7 mouse cellular contexts compared by ENCODE assay signal in the genomic region with DNA sequence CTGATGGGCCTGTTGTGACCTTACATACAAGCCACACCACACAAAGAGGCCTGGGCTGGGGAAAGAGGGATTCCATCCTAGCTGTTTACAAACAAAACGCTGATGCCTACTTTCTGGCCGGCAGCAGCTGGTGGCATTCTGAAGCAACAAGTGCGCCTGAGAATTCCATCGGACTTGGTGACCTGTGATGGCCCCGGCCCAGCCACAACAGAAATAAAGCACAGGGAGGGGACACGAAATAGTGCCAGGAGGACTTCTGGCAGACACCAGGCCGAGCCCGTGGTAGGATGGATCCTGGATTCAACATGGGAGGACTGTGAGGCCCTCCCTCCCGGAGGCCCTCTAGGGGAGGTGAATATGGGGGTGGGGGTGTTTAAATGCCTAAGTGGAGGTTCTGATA. TPM values are rescaled to one million over a fixed set of nuclear protein-coding genes. Genes with fewer than 3 reads are reported as not detected.
DNase-seq lines count a peak whose midpoint lies in the region; ATAC-seq lines count a peak whose summit lies in the region.

No protein-coding gene starts in this region.

- no peak for ATAC-seq in embryonic facial prominence, embryonic 15.5 days (ENCODE audit: insufficient number of reproducible peaks, low FRiP score, low TSS enrichment, low read depth)
- no peak for ATAC-seq in intestine, embryonic 16.5 days
- ATAC-seq in midbrain, embryonic 13.5 days, result no peak
- ATAC-seq in monocyte, adult 5-6 weeks (replicated peaks; ENCODE audit: insufficient number of reproducible peaks, low FRiP score, low TSS enrichment, poor library complexity, severe bottlenecking), result no peak

- H3K27me3 ChIP-seq in embryonic facial prominence, embryonic 15.5 days, result no peaks in the 10 kb centered on the region
- no peaks in the 10 kb centered on the region for H3K27me3 ChIP-seq in intestine, embryonic 16.5 days (replicated peaks; ENCODE audit: control insufficient read depth, insufficient read depth, low read length)
- no peaks in the 10 kb centered on the region for H3K27me3 ChIP-seq in midbrain, embryonic 13.5 days

- H3K9ac ChIP-seq in embryonic facial prominence, embryonic 15.5 days, result peak overlapping the region; percentile 45; the same call in 1 of the 2 replicates
- peak overlapping the region; percentile 56 for H3K9ac ChIP-seq in intestine, embryonic 16.5 days (ENCODE audit: low read depth, low read length)
- H3K9ac ChIP-seq in midbrain, embryonic 13.5 days (replicated peaks), result peak overlapping the region; percentile 54

- intact Hi-C loops in gastrocnemius, postnatal 14 days (cut with DNase I; ENCODE audit: low total_unique reads), result no loop called here

- peak overlapping the region; percentile 80 for H3K4me2 ChIP-seq in embryonic facial prominence, embryonic 15.5 days (replicated peaks)
- H3K4me2 ChIP-seq in intestine, embryonic 16.5 days (ENCODE audit: low read depth, low read length), result peak overlapping the region; percentile 85
- peak overlapping the region; percentile 73 for H3K4me2 ChIP-seq in midbrain, embryonic 13.5 days (replicated peaks)

- H3K4me3 ChIP-seq in embryonic facial prominence, embryonic 15.5 days (replicated peaks), result peak overlapping the region; percentile 86
- H3K4me3 ChIP-seq in intestine, embryonic 16.5 days (ENCODE audit: low read length), result peak overlapping the region; percentile 79
- H3K4me3 ChIP-seq in midbrain, embryonic 13.5 days (replicated peaks), result peak overlapping the region; percentile 60; the same call in 1 of the 2 replicates

- no peaks in the 10 kb centered on the region for H3K9me3 ChIP-seq in embryonic facial prominence, embryonic 15.5 days (replicated peaks)
- no peaks in the 10 kb centered on the region for H3K9me3 ChIP-seq in intestine, embryonic 16.5 days (ENCODE audit: control insufficient read depth, low read length)
- no peaks in the 10 kb centered on the region for H3K9me3 ChIP-seq in midbrain, embryonic 13.5 days

- no peaks in the 10 kb centered on the region for H3K36me3 ChIP-seq in embryonic facial prominence, embryonic 15.5 days
- no peaks in the 10 kb centered on the region for H3K36me3 ChIP-seq in intestine, embryonic 16.5 days (ENCODE audit: control insufficient read depth, insufficient read depth, low read length)
- H3K36me3 ChIP-seq in midbrain, embryonic 13.5 days, result no peaks in the 10 kb centered on the region

- peak; percentile 54 for DNase-seq in gastrocnemius, postnatal 14 days
- no peak for DNase-seq in yolk sac, embryonic 10.5 days (ENCODE audit: low spot score)
- no peak for DNase-seq in left cerebral cortex, adult 18-20 months (ENCODE audit: low spot score in 2 of 2)

- peaks cover 37% of the 10 kb centered on the region for H3K4me1 ChIP-seq in embryonic facial prominence, embryonic 15.5 days
- H3K4me1 ChIP-seq in intestine, embryonic 16.5 days (ENCODE audit: control insufficient read depth, insufficient read depth, low read length), result peaks cover 15% of the 10 kb centered on the region
- H3K4me1 ChIP-seq in midbrain, embryonic 13.5 days (replicated peaks), result peaks cover 40% of the 10 kb centered on the region

- peak overlapping the region; percentile 52 for H3K27ac ChIP-seq in embryonic facial prominence, embryonic 15.5 days (replicated peaks)
- 0 out of 2 replicates have a peak overlapping the region, but pooled peaks have one; percentile 5 for H3K27ac ChIP-seq in intestine, embryonic 16.5 days (ENCODE audit: low read length)
- H3K27ac ChIP-seq in midbrain, embryonic 13.5 days, result no peak overlapping the region

- 26% methylated on average over 9 of the region's 9 CpGs for WGBS in embryonic facial prominence, embryonic 15.5 days
- WGBS in intestine, embryonic 16.5 days, result 29% methylated on average over 9 of the region's 9 CpGs
- WGBS in midbrain, embryonic 13.5 days, result 53% methylated on average over 9 of the region's 9 CpGs

RNA-seq across cellular contexts. Expression of a gene that starts 2.4 kb away (rescaled TPM):
- 23.2 and 25.1 TPM in 2 replicates for polyA plus RNA-seq in embryonic facial prominence, embryonic 15.5 days (2015; fragmentation: Nextera tagmentation; extraction: Ambion mirVana)
- total RNA-seq in gastrocnemius, postnatal 14 days (2021), result 10 to 100 TPM; 61.8 to 96.0 TPM
- polyA plus RNA-seq in intestine, embryonic 16.5 days (2015; fragmentation: Nextera tagmentation; extraction: Ambion mirVana), result 8.6 and 8.8 TPM in 2 replicates
- 9.1 and 10.3 TPM in 2 replicates for polyA plus RNA-seq in midbrain, embryonic 13.5 days (2015; fragmentation: Nextera tagmentation; extraction: Ambion mirVana)
- total RNA-seq in left cerebral cortex, adult 18-20 months (2021), result 10 to 100 TPM; 85.1 to 93.3 TPM
- 1.4 to 3.0 TPM in 2 of 3 replicates, not detected in the other for total RNA-seq in monocyte, adult 5-6 weeks (2017)

RNA-seq across cellular contexts. Expression of a gene that starts 11.7 kb away (rescaled TPM):
- polyA plus RNA-seq in embryonic facial prominence, embryonic 15.5 days (2015; fragmentation: Nextera tagmentation; extraction: Ambion mirVana), result 566 and 571 TPM in 2 replicates
- total RNA-seq in gastrocnemius, postnatal 14 days (2021), result 100 to 1,000 TPM; 138 to 152 TPM
- 635 and 649 TPM in 2 replicates for polyA plus RNA-seq in intestine, embryonic 16.5 days (2015; fragmentation: Nextera tagmentation; extraction: Ambion mirVana)
- 345 and 368 TPM in 2 replicates for polyA plus RNA-seq in midbrain, embryonic 13.5 days (2015; fragmentation: Nextera tagmentation; extraction: Ambion mirVana)
- total RNA-seq in left cerebral cortex, adult 18-20 months (2021), result 100 to 1,000 TPM; 103 to 122 TPM
- 574 to 1,047 TPM (median 1,041 TPM) in 3 replicates for total RNA-seq in monocyte, adult 5-6 weeks (2017)

RNA-seq across cellular contexts. Expression of a gene that starts 23.9 kb away (rescaled TPM):
- polyA plus RNA-seq in embryonic facial prominence, embryonic 15.5 days (2015; fragmentation: Nextera tagmentation; extraction: Ambion mirVana), result 14.9 and 17.7 TPM in 2 replicates
- 1 to 10 TPM; 3.5 to 4.1 TPM for total RNA-seq in gastrocnemius, postnatal 14 days (2021)
- 12.5 and 14.5 TPM in 2 replicates for polyA plus RNA-seq in intestine, embryonic 16.5 days (2015; fragmentation: Nextera tagmentation; extraction: Ambion mirVana)
- polyA plus RNA-seq in midbrain, embryonic 13.5 days (2015; fragmentation: Nextera tagmentation; extraction: Ambion mirVana), result 28.0 and 28.2 TPM in 2 replicates
- 10 to 100 TPM; 22.6 to 25.9 TPM for total RNA-seq in left cerebral cortex, adult 18-20 months (2021)
- 23.3 to 32.0 TPM (median 28.7 TPM) in 3 replicates for total RNA-seq in monocyte, adult 5-6 weeks (2017)

RNA-seq across cellular contexts. Expression of a gene that starts 45.9 kb away (rescaled TPM):
- polyA plus RNA-seq in embryonic facial prominence, embryonic 15.5 days (2015; fragmentation: Nextera tagmentation; extraction: Ambion mirVana), result 26.3 and 26.5 TPM in 2 replicates
- 10 to 100 TPM; 27.3 to 28.4 TPM for total RNA-seq in gastrocnemius, postnatal 14 days (2021)
- 20.1 and 20.9 TPM in 2 replicates for polyA plus RNA-seq in intestine, embryonic 16.5 days (2015; fragmentation: Nextera tagmentation; extraction: Ambion mirVana)
- polyA plus RNA-seq in midbrain, embryonic 13.5 days (2015; fragmentation: Nextera tagmentation; extraction: Ambion mirVana), result 26.1 and 26.3 TPM in 2 replicates
- total RNA-seq in left cerebral cortex, adult 18-20 months (2021), result 10 to 100 TPM; 23.0 to 27.5 TPM
- 7.4 to 12.5 TPM (median 9.8 TPM) in 3 replicates for total RNA-seq in monocyte, adult 5-6 weeks (2017)

RNA-seq across cellular contexts. Expression of a gene that starts 50.1 kb away (rescaled TPM):
- polyA plus RNA-seq in embryonic facial prominence, embryonic 15.5 days (2015; fragmentation: Nextera tagmentation; extraction: Ambion mirVana), result 66.4 and 72.3 TPM in 2 replicates
- total RNA-seq in gastrocnemius, postnatal 14 days (2021), result 10 to 100 TPM; 40.2 to 42.9 TPM
- 85.5 and 86.6 TPM in 2 replicates for polyA plus RNA-seq in intestine, embryonic 16.5 days (2015; fragmentation: Nextera tagmentation; extraction: Ambion mirVana)
- 75.2 and 75.4 TPM in 2 replicates for polyA plus RNA-seq in midbrain, embryonic 13.5 days (2015; fragmentation: Nextera tagmentation; extraction: Ambion mirVana)
- total RNA-seq in left cerebral cortex, adult 18-20 months (2021), result 10 to 100 TPM; 30.6 to 31.3 TPM
- total RNA-seq in monocyte, adult 5-6 weeks (2017), result 21.2 to 26.1 TPM (median 23.4 TPM) in 3 replicates

Comparison
In these comparisons a context has a peak if more than half of its experiments do, and no peak if none do; other contexts are left out.
1. RNA of a gene that starts 2.4 kb away (total RNA-seq): 61.8 to 96.0 TPM in gastrocnemius, postnatal 14 days and 85.1 to 93.3 TPM in left cerebral cortex, adult 18-20 months; 1.4 to 3.0 TPM in monocyte, adult 5-6 weeks; every median in the first group is over 10 times any median in the second.
2. Peak in every context shown above with its lines, with median percentiles within 50 percentile points of each other: H3K4me2 ChIP-seq, H3K4me3 ChIP-seq and H3K9ac ChIP-seq.